Mouse (Mus musculus) ES-CJ7 (cell line): Measurements from ENCODE around the gene Erbb3.

Experiments
- DNase-seq: peaks from one replicate; pipeline ENCODE4 v3.0.0; 2011; ENCODE audit warnings: low read depth, low spot score

Gene Erbb3

DNA sequence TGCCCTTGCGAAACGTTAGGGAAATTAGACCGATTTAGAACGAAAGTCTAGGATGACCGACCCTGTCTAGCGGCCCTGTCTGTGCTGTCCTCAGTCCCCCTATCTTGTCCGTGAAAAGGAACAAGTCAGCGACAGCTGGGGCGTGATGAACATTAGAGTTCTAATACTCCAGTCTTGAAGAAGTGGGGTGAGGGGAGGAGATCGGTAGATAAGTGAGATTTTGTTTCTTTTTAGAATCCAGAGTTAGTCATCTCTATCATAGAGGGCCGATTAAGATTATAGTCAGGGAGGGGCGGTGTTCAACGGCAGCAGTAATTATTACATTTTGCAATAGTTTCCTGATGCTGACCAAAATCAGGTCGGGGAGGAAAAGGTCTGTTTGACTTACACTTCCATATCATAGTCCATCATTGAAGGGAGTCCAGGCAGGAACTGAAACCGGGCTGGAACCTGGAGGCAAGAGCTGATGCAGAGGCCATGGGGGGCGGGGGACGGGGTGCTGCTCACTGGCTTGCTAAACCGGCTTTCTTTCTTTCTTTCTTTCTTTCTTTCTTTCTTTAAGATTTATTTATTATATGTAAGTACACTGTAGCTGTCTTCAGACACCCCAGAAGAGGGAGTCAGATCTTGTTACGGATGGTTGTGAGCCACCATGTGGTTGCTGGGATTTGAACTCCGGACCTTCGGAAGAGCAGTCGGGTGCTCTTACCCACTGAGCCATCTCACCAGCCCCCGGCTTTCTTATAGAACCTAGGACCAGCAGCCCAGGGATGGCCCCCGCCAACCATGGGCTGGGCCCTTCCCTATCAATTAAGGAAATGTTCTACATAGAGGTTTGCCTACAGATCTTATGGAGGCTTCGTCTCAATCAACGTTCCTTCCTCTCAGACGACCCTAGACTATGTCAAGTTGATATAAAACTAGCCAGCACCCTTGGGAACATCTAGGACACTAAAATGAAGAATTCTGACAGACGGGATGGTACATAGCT is 62.8 kb downstream of the Erbb3 start:
- DNase-seq: no peak

DNA sequence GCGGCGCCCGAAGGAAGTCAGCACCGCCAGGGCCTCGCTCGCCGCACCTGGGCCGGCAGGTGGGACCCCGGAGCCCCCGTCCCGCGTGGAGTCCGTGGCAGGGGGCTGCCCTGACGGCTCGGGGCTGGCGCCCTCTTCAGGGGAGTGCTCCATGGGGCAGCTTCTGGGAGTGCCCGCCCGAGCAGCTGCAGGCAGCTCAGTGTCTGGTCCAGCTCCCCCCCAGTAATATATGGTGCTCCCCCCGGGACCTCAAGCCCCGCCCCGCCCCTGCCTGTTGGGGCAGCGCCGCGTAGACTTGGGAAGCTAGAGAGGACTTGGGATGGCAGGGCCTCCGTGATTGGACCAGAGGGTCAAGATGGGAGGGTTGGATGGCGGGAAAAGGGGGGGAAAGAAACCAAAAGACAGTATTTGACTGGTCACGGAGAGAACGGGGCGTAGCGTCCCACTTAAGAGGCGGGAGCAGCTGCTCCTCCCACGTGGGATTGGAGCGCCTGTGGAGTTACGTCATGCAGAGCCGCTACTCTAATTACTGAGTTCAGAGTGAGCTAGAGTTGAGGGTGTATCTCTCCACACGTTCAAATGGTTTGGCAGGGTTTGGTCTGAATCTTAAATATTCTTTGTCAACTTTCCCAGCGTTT is 63.7 kb downstream of the Erbb3 start, which contains the start of gene Esyt1:
TSS of gene Esyt1 (minus strand) at position 201 of the 638 bp plus-strand sequence.
- peak; percentile 99 for DNase-seq

DNA sequence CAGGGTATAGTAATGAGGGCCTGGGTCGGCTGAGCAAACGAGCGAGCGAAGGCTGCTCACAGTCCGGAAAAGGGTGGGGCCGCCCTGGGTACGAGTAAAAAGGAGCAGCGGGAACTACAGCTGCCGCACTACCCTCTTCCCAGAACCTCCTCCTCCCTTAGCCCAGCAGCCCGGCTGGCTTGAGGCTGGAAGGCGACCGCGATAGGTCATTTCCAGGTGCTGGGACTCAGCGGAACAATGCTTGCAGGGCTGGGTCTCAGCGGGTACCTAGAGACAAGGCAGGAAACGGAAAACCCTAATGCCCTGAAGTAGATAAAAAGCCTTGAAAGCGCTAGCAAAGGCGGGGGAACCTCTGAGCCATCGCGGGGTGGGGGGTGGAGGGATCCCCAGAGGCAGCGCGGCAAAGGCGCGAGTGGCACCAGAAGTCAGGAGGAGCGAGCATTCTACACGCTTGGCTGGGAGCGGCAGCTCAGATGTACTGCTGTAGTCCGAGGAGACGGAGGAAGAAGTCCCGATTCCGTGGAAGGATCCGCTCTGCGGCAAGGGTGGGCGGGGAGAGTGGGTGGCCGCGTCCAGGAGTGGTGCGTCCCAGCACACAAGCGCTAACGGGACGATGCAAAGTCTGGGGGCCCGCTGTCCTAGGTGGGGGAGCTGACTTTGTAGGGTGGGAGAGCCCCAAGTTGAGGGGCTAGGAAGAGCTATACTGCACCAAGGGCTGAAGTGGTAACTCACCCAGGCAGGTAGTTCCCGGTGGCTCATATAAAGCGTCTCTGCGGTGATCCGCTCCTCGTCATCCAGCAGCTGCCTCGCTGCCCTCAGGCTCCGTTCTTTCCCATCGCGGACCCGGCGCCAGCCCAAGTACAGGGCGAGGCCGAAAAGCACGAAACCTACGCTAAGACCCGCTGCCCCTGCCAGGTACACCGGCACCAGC is 64.5 kb downstream of the Erbb3 start:
- DNase-seq: peak; percentile 82

DNA sequence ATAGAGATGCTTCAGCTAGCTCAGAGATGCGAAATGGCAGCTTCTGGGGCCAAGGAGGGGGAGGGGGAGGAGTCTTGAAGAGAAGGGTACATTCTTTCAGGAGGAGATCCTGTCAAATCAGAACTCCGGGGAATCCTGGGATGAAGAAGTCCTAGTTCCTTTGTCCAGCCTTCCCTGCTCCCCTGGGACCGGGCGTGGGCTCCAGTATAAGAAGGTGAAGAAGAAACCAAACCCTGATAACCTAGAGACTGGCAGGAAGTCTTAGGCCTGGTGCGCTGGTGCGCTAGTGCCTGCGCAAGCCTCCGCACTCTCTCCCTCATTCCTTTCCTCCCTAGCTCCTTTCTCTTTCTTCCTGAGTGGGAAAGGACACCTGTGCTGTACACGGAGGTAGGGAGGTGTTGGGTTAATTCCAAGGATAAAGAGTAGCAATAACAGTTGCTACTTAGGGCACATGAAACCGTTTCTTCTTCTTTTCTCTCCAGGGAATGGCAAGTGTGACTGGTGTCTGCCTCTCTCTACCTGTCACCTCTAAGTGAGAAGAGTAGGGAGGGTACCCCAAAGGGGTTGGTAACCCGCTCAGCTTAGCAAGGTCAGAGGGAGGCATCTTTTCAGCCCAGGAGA is 65.2 kb downstream of the Erbb3 start:
- DNase-seq: no peak

DNA sequence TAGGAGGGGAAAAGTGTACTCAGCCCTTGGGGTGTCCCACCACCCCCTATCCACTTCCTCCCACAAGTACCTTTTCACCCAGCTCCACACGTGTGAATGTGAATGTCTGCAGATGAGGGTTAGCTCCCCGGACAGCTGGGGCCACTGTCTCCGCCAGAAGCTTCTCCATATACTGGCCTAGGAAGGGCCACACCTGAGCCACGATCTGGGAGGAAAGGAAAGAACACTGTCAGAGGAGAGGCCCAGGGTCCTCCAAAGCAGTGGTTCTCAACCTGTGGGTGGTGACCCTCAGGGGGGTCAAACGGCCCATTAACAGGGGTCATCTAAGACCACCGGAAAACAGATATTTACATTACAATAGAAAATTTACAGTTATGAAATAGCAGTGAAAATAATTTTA is 67.1 kb downstream of the Erbb3 start:
- no peak for DNase-seq

DNA sequence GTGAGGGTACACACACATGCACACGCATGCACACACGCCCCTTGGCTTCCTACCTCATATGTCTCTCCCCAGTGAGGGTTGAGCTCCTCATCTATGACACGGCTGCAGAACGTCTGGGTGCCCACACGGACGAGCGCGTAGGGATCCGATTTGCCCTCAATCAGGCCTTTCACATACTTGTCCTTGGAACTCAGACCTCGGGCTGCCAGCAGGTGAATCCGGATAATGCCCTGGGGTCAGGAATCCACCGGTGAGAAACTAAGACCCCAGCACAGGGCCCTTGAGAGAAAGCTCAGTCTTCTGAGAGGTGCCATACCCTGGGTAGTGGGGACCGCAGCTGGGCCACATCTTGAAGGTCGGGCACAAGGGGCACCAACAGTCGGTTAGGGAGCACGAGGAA is 68.9 kb downstream of the Erbb3 start:
- no peak for DNase-seq

DNA sequence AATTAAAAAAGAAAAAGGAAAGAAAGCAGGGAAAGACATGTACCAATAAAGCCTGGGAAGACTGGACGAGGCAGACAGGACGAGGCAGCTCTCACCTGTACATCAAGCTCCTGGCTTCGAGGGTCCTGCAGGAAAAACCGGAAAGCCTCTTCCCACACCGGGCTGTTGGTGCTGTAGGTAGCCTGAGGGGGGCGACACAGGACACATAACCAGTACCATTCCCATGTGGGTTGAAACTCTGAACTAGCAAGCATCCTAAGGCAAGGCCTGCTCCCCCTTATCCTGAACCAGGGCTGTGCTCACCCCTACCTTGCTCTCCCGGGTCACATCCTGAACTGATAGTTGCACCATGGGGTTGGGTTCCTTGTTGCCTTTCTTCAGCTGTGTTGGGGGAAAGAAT is 70.6 kb downstream of the Erbb3 start:
- peak; percentile 74 for DNase-seq
